Mouse (Mus musculus) ES-E14 (cell line): ENCODE data around the gene Pck2.

Experiments
- MAFK ChIP-seq: IDR thresholded peaks from 2 replicates; pipeline ENCODE4 v1.6.1; 2014; ENCODE audit warnings: mild to moderate bottlenecking, low read depth, low read length, inconsistent platforms; ENCODE audit not compliant: insufficient read depth
- ZNF384 ChIP-seq: IDR thresholded peaks from 2 replicates; pipeline ENCODE4 v1.6.1; 2012; ENCODE audit warnings: low read depth, low read length, inconsistent platforms

- no peak for TF ChIP-seq ZNF384
- no peak for TF ChIP-seq MAFK
Measured at GRCm38 (mm10) chr14:55565748-55566147, 25.7 kb downstream of the Pck2 start.
